Mouse (Mus musculus): ENCODE measurements around the gene Nsun6. TPM values are rescaled to one million over a fixed set of nuclear protein-coding genes. Genes with fewer than 3 reads are reported as not detected.

The Nsun6 gene
- polyA plus RNA-seq, 1 experiment from 2014 or later, result 11.1 TPM

- ATAC-seq (replicated peaks; ENCODE audit: low FRiP score, low read depth), result no peak
Observed at GRCm38 (mm10) chr2:15008072-15008471, 46.8 kb downstream of the Nsun6 start.

GRCm38 (mm10) chr2:15007531-15007930 lies 47.3 kb downstream of the Nsun6 start:
- H3K4me2 ChIP-seq (ENCODE audit: low read length), result no peak overlapping the region
- no peak for TF ChIP-seq CTCF (IDR thresholded peaks at IDR 0.05; ENCODE audit: low read depth)
- no peaks in the 10 kb centered on the region for H3K9me3 ChIP-seq (replicated peaks; ENCODE audit: low read length)
- no peak for DNase-seq (ENCODE audit: low spot score)
- no peaks in the 10 kb centered on the region for H3K4me1 ChIP-seq (replicated peaks; ENCODE audit: insufficient read depth, low read length)
- H3K27me3 ChIP-seq (ENCODE audit: insufficient read depth, low read length), result no peaks in the 10 kb centered on the region
- H3K27ac ChIP-seq, result no peak overlapping the region
- H3K36me3 ChIP-seq (ENCODE audit: insufficient read depth, low read length), result no peaks in the 10 kb centered on the region
- 80% methylated on average over 3 of the region's 3 CpGs for WGBS
- no peak overlapping the region for H3K4me3 ChIP-seq (replicated peaks; ENCODE audit: low read depth, low read length)
- ATAC-seq (replicated peaks; ENCODE audit: low FRiP score, low read depth), result no peak
- no peak overlapping the region for H3K9ac ChIP-seq (ENCODE audit: low read depth, low read length)

More at GRCm38 (mm10) chr2:15008072-15008471, 46.8 kb downstream of the Nsun6 start:
- Histone ChIP-seq H3K9ac (ENCODE audit: low read depth, low read length) (no peak overlapping the region), H3K4me1 (replicated peaks; ENCODE audit: insufficient read depth, low read length) (no peaks in the 10 kb centered on the region), H3K9me3 (replicated peaks; ENCODE audit: low read length) (no peaks in the 10 kb centered on the region), H3K4me2 (ENCODE audit: low read length) (no peak overlapping the region), H3K27me3 (ENCODE audit: insufficient read depth, low read length) (no peaks in the 10 kb centered on the region), H3K4me3 (replicated peaks; ENCODE audit: low read depth, low read length) (no peak overlapping the region), H3K27ac (no peak overlapping the region), H3K36me3 (ENCODE audit: insufficient read depth, low read length) (no peaks in the 10 kb centered on the region)
- 94% methylated on average over 1 of the region's 1 CpGs for WGBS
- no peak for DNase-seq (ENCODE audit: low spot score)
- TF ChIP-seq CTCF (IDR thresholded peaks at IDR 0.05; ENCODE audit: low read depth), result no peak

GRCm38 (mm10) chr2:14997836-14998235 lies 57.0 kb downstream of the Nsun6 start:
- Histone ChIP-seq H3K27me3 (ENCODE audit: insufficient read depth, low read length) (no peaks in the 10 kb centered on the region), H3K27ac (no peak overlapping the region), H3K4me2 (ENCODE audit: low read length) (no peak overlapping the region), H3K9ac (ENCODE audit: low read depth, low read length) (no peak overlapping the region), H3K9me3 (replicated peaks; ENCODE audit: low read length) (no peaks in the 10 kb centered on the region), H3K4me1 (replicated peaks; ENCODE audit: insufficient read depth, low read length) (no peaks in the 10 kb centered on the region), H3K36me3 (ENCODE audit: insufficient read depth, low read length) (0 out of 2 replicates have a peak, but pooled peaks cover 5% of the 10 kb centered on the region), H3K4me3 (replicated peaks; ENCODE audit: low read depth, low read length) (no peak overlapping the region)
- 84% methylated on average over 5 of the region's 5 CpGs for whole genome bisulfite sequencing
- no peak for TF ChIP-seq CTCF (IDR thresholded peaks at IDR 0.05; ENCODE audit: low read depth)
- ATAC-seq (replicated peaks; ENCODE audit: low FRiP score, low read depth), result no peak
- no peak for DNase-seq (ENCODE audit: low spot score)

GRCm38 (mm10) chr2:14996036-14996435 lies 58.8 kb downstream of the Nsun6 start:
- no peak overlapping the region for H3K9ac ChIP-seq (ENCODE audit: low read depth, low read length)
- ATAC-seq (replicated peaks; ENCODE audit: low FRiP score, low read depth), result no peak
- H3K4me2 ChIP-seq (ENCODE audit: low read length), result no peak overlapping the region
- H3K4me1 ChIP-seq (replicated peaks; ENCODE audit: insufficient read depth, low read length), result no peaks in the 10 kb centered on the region
- no peaks in the 10 kb centered on the region for H3K9me3 ChIP-seq (replicated peaks; ENCODE audit: low read length)
- no peak overlapping the region for H3K27ac ChIP-seq
- WGBS, result 84% methylated on average over 4 of the region's 4 CpGs
- H3K4me3 ChIP-seq (replicated peaks; ENCODE audit: low read depth, low read length), result no peak overlapping the region
- 0 out of 2 replicates have a peak, but pooled peaks cover 5% of the 10 kb centered on the region for H3K36me3 ChIP-seq (ENCODE audit: insufficient read depth, low read length)
- no peak for TF ChIP-seq CTCF (IDR thresholded peaks at IDR 0.05; ENCODE audit: low read depth)
- H3K27me3 ChIP-seq (ENCODE audit: insufficient read depth, low read length), result no peaks in the 10 kb centered on the region
- no peak for DNase-seq (ENCODE audit: low spot score)

GRCm38 (mm10) chr2:14992531-14992930 lies 62.3 kb downstream of the Nsun6 start:
- TF ChIP-seq CTCF (IDR thresholded peaks at IDR 0.05; ENCODE audit: low read depth), result no peak
- WGBS, result 83% methylated on average over 4 of the region's 4 CpGs

GRCm38 (mm10) chr2:14989350-14989749 lies 65.5 kb downstream of the Nsun6 start:
- H3K27ac ChIP-seq, result no peak overlapping the region
- no peak overlapping the region for H3K9ac ChIP-seq (ENCODE audit: low read depth, low read length)
- no peaks in the 10 kb centered on the region for H3K36me3 ChIP-seq (ENCODE audit: insufficient read depth, low read length)
- no peaks in the 10 kb centered on the region for H3K9me3 ChIP-seq (replicated peaks; ENCODE audit: low read length)
- ATAC-seq (replicated peaks; ENCODE audit: low FRiP score, low read depth) (no peak), DNase-seq (ENCODE audit: low spot score) (no peak)
- no peak overlapping the region for H3K4me3 ChIP-seq (replicated peaks; ENCODE audit: low read depth, low read length)
- no peaks in the 10 kb centered on the region for H3K4me1 ChIP-seq (replicated peaks; ENCODE audit: insufficient read depth, low read length)
- no peaks in the 10 kb centered on the region for H3K27me3 ChIP-seq (ENCODE audit: insufficient read depth, low read length)
- WGBS, result 88% methylated on average over 4 of the region's 4 CpGs
- H3K4me2 ChIP-seq (ENCODE audit: low read length), result no peak overlapping the region
- TF ChIP-seq CTCF (IDR thresholded peaks at IDR 0.05; ENCODE audit: low read depth), result no peak

More at GRCm38 (mm10) chr2:14992531-14992930, 62.3 kb downstream of the Nsun6 start:
- ATAC-seq (replicated peaks; ENCODE audit: low FRiP score, low read depth), result no peak
- H3K9ac ChIP-seq (ENCODE audit: low read depth, low read length), result no peak overlapping the region
- no peaks in the 10 kb centered on the region for H3K9me3 ChIP-seq (replicated peaks; ENCODE audit: low read length)
- no peak overlapping the region for H3K4me2 ChIP-seq (ENCODE audit: low read length)
- H3K4me3 ChIP-seq (replicated peaks; ENCODE audit: low read depth, low read length), result no peak overlapping the region
- no peaks in the 10 kb centered on the region for H3K27me3 ChIP-seq (ENCODE audit: insufficient read depth, low read length)
- no peak overlapping the region for H3K27ac ChIP-seq
- no peaks in the 10 kb centered on the region for H3K4me1 ChIP-seq (replicated peaks; ENCODE audit: insufficient read depth, low read length)
- no peak for DNase-seq (ENCODE audit: low spot score)
- 0 out of 2 replicates have a peak, but pooled peaks cover 5% of the 10 kb centered on the region for H3K36me3 ChIP-seq (ENCODE audit: insufficient read depth, low read length)

- H3K9me3 ChIP-seq (replicated peaks; ENCODE audit: low read length), result no peaks in the 10 kb centered on the region
- no peak overlapping the region for H3K27ac ChIP-seq
- H3K9ac ChIP-seq (ENCODE audit: low read depth, low read length), result no peak overlapping the region
- H3K27me3 ChIP-seq (ENCODE audit: insufficient read depth, low read length), result no peaks in the 10 kb centered on the region
- no peaks in the 10 kb centered on the region for H3K36me3 ChIP-seq (ENCODE audit: insufficient read depth, low read length)
- no peak overlapping the region for H3K4me2 ChIP-seq (ENCODE audit: low read length)
- TF ChIP-seq CTCF (IDR thresholded peaks at IDR 0.05; ENCODE audit: low read depth), result no peak
- H3K4me1 ChIP-seq (replicated peaks; ENCODE audit: insufficient read depth, low read length), result no peaks in the 10 kb centered on the region
- no peak overlapping the region for H3K4me3 ChIP-seq (replicated peaks; ENCODE audit: low read depth, low read length)
- ATAC-seq (replicated peaks; ENCODE audit: low FRiP score, low read depth) (no peak), DNase-seq (ENCODE audit: low spot score) (no peak)
- 80% methylated on average over 4 of the region's 4 CpGs for WGBS
Observed at GRCm38 (mm10) chr2:14988451-14988850, 66.4 kb downstream of the Nsun6 start.

Measured in kidney, postnatal 0 days (tissue).